In the genomic region with DNA sequence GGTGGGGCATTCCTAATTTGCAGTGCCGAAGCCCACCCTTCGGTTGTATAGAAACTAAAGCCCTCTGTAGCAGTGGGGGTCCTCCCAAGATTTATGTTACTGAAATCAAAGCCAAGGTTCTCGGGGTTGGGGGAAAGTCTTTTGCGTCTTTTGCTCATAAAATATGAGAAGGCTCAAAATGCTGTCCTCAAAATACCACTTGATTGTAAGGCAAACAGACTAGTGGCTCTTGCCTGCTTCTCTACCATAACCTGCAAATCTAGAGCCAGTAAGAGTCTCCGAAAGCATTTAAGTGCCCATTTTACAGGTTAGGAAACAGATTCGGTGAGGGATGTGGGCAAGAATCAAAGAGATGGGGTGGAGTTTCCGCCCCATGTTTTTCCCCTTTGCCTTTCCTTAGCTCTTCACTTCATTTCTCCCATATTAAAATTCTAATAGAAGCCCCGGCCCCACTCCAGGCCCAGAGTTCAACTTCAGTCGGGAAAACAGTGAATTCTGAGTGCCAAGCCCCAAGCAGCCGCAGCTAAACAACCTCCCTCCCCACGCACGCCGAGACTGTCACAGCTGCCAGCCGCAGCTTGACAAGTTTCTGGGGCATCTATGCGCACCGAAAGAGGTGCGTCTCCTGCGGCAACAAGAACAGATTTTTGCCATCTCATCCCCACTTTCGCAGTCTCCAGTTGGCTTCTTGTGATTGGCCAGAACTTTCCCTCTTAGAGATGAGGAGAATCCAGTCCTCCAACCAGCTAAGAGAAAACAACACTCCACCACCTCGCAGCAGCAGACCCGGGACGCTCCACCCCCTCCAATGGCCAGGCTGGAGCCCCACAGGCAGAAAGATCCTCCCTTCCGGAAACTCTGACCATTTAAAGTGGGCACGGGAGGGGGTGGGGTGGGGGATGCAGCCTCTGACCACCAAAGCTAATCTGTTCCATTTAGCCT, we compare ENCODE assay signal across 8 mouse cellular contexts. TPM values are rescaled to one million over a fixed set of nuclear protein-coding genes. Genes with fewer than 3 reads are reported as not detected.
A peak's percentile ranks its signal among the peaks of the same experiment; 100 is the strongest.
DNase-seq lines count a peak whose midpoint lies in the region; ATAC-seq and TF ChIP-seq lines count a peak whose summit lies in the region.

No protein-coding gene starts in this region.

- H3K79me2 ChIP-seq in liver, adult 2 months (ENCODE audit: control insufficient read depth, insufficient read depth, low read length), result no peaks in the 10 kb centered on the region

- H3K4me2 ChIP-seq in forebrain, embryonic 12.5 days, result peak overlapping the region; percentile 93
- peak overlapping the region; percentile 90 for H3K4me2 ChIP-seq in heart, embryonic 15.5 days
- peak overlapping the region; percentile 79 for H3K4me2 ChIP-seq in kidney, postnatal 0 days (ENCODE audit: low read length)
- peak overlapping the region; percentile 87 for H3K4me2 ChIP-seq in neural tube, embryonic 11.5 days (ENCODE audit: low read depth)

- 0 out of 2 replicates have a peak, but pooled peaks have one; percentile 7 for TF ChIP-seq CTCF in kidney, postnatal 0 days (IDR thresholded peaks at IDR 0.05; ENCODE audit: low read depth)
- TF ChIP-seq CTCF in liver, adult 2 months (IDR thresholded peaks at IDR 0.05; ENCODE audit: low read depth, low read length), result no peak

- H3K4me3 ChIP-seq in forebrain, embryonic 12.5 days (replicated peaks), result peak overlapping the region; percentile 53
- H3K4me3 ChIP-seq in heart, embryonic 15.5 days, result peak overlapping the region; percentile 62
- peak overlapping the region; percentile 44 for H3K4me3 ChIP-seq in kidney, postnatal 0 days (replicated peaks; ENCODE audit: low read depth, low read length)
- peak overlapping the region; percentile 60 for H3K4me3 ChIP-seq in liver, adult 2 months (ENCODE audit: insufficient read depth, low read depth, low read length)
- peak overlapping the region; percentile 50 for H3K4me3 ChIP-seq in neural tube, embryonic 11.5 days (ENCODE audit: low read depth, low read length)

- 2% methylated on average over 24 of the region's 24 CpGs for WGBS in forebrain, embryonic 12.5 days
- WGBS in heart, embryonic 15.5 days, result 2% methylated on average over 24 of the region's 24 CpGs
- WGBS in kidney, postnatal 0 days, result 2% methylated on average over 24 of the region's 24 CpGs
- WGBS in liver, adult 2 months, result 1% methylated on average over 24 of the region's 24 CpGs
- 1% methylated on average over 24 of the region's 24 CpGs for WGBS in neural tube, embryonic 11.5 days

- no peaks in the 10 kb centered on the region; the same call in 1 of the 2 replicates for H3K27me3 ChIP-seq in forebrain, embryonic 12.5 days
- H3K27me3 ChIP-seq in heart, embryonic 15.5 days, result no peaks in the 10 kb centered on the region
- H3K27me3 ChIP-seq in kidney, postnatal 0 days (ENCODE audit: insufficient read depth, low read length), result no peaks in the 10 kb centered on the region
- no peaks in the 10 kb centered on the region for H3K27me3 ChIP-seq in liver, adult 2 months (ENCODE audit: control insufficient read depth, insufficient read depth, low read length)
- H3K27me3 ChIP-seq in neural tube, embryonic 11.5 days (ENCODE audit: control insufficient read depth, insufficient read depth, low read length), result no peaks in the 10 kb centered on the region

- peaks cover 25% of the 10 kb centered on the region for H3K4me1 ChIP-seq in forebrain, embryonic 12.5 days
- peaks cover 37% of the 10 kb centered on the region for H3K4me1 ChIP-seq in heart, embryonic 15.5 days (replicated peaks)
- no peaks in the 10 kb centered on the region for H3K4me1 ChIP-seq in kidney, postnatal 0 days (replicated peaks; ENCODE audit: insufficient read depth, low read length)
- peaks cover 4% of the 10 kb centered on the region; the same call in 1 of the 2 replicates for H3K4me1 ChIP-seq in liver, adult 2 months (ENCODE audit: control insufficient read depth, insufficient read depth, low read length)
- H3K4me1 ChIP-seq in neural tube, embryonic 11.5 days (ENCODE audit: control insufficient read depth, insufficient read depth, low read length), result peaks cover 4% of the 10 kb centered on the region; the same call in 1 of the 2 replicates

- no peaks in the 10 kb centered on the region for H3K9me3 ChIP-seq in forebrain, embryonic 12.5 days
- H3K9me3 ChIP-seq in heart, embryonic 15.5 days (replicated peaks), result no peaks in the 10 kb centered on the region
- no peaks in the 10 kb centered on the region for H3K9me3 ChIP-seq in kidney, postnatal 0 days (replicated peaks; ENCODE audit: low read length)
- no peaks in the 10 kb centered on the region for H3K9me3 ChIP-seq in neural tube, embryonic 11.5 days (ENCODE audit: control insufficient read depth, low read length)

- peak overlapping the region; percentile 65 for H3K27ac ChIP-seq in forebrain, embryonic 12.5 days
- peak overlapping the region; percentile 90 for H3K27ac ChIP-seq in heart, embryonic 15.5 days
- peak overlapping the region; percentile 58; the same call in 1 of the 2 replicates for H3K27ac ChIP-seq in kidney, postnatal 0 days
- H3K27ac ChIP-seq in liver, adult 2 months (replicated peaks; ENCODE audit: insufficient read depth, low read depth, low read length), result peak overlapping the region; percentile 99
- peak overlapping the region; percentile 60; the same call in 1 of the 2 replicates for H3K27ac ChIP-seq in neural tube, embryonic 11.5 days (ENCODE audit: low read depth, low read length)

- peak overlapping the region; percentile 72 for H3K9ac ChIP-seq in forebrain, embryonic 12.5 days
- peak overlapping the region; percentile 71 for H3K9ac ChIP-seq in heart, embryonic 15.5 days
- H3K9ac ChIP-seq in kidney, postnatal 0 days (ENCODE audit: low read depth, low read length), result peak overlapping the region; percentile 51
- peak overlapping the region; percentile 85 for H3K9ac ChIP-seq in liver, adult 2 months (ENCODE audit: low read depth, low read length)
- peak overlapping the region; percentile 74 for H3K9ac ChIP-seq in neural tube, embryonic 11.5 days (ENCODE audit: low read length)

- peak; percentile 94 for TF ChIP-seq POLR2A in liver, adult 2 months (IDR thresholded peaks at IDR 0.05; ENCODE audit: extremely low read depth, insufficient read depth, low read length)

- peak; percentile 89 for ATAC-seq in forebrain, embryonic 12.5 days (ENCODE audit: low FRiP score)
- ATAC-seq in heart, embryonic 15.5 days (replicated peaks; ENCODE audit: insufficient number of reproducible peaks, insufficient read depth, low FRiP score, low read depth), result peak; percentile 82
- ATAC-seq in kidney, postnatal 0 days (replicated peaks; ENCODE audit: low FRiP score, low read depth), result peak; percentile 91
- ATAC-seq in neural tube, embryonic 11.5 days (ENCODE audit: insufficient read depth, low FRiP score, low TSS enrichment), result peak; percentile 86

- no peaks in the 10 kb centered on the region for H3K36me3 ChIP-seq in forebrain, embryonic 12.5 days (replicated peaks)
- no peaks in the 10 kb centered on the region for H3K36me3 ChIP-seq in heart, embryonic 15.5 days
- no peaks in the 10 kb centered on the region for H3K36me3 ChIP-seq in kidney, postnatal 0 days (ENCODE audit: insufficient read depth, low read length)
- H3K36me3 ChIP-seq in liver, adult 2 months (ENCODE audit: control insufficient read depth, insufficient read depth, low read length), result no peaks in the 10 kb centered on the region
- H3K36me3 ChIP-seq in neural tube, embryonic 11.5 days (ENCODE audit: control insufficient read depth, insufficient read depth, low read length), result no peaks in the 10 kb centered on the region

- DNase-seq in urinary bladder, adult 18-20 months (ENCODE audit: low spot score in 2 of 2), result peak; percentile 55 to 77
- no peak for DNase-seq in urinary bladder, postnatal 10 days (ENCODE audit: low spot score)
- DNase-seq in kidney, postnatal 0 days (ENCODE audit: low spot score), result peak; percentile 94
- DNase-seq in liver, adult 2 months (ENCODE audit: extremely low read depth, low read depth, low spot score), result peak; percentile 97
- DNase-seq in neural tube, embryonic 11.5 days (ENCODE audit: low spot score), result peak; percentile 74
- peak; percentile 82 for DNase-seq in urinary bladder, postnatal 14 days (ENCODE audit: low spot score)

RNA-seq across cellular contexts. Expression of gene Snap25, which starts 33.7 kb away (rescaled TPM):
- polyA plus RNA-seq in forebrain, embryonic 12.5 days (2016; fragmentation: Nextera tagmentation; extraction: Ambion mirVana), result 32.0 and 37.7 TPM in 2 replicates
- polyA plus RNA-seq in heart, embryonic 15.5 days (2015; fragmentation: Nextera tagmentation; extraction: Ambion mirVana), result 0.59 and 3.9 TPM in 2 replicates
- polyA plus RNA-seq in kidney, postnatal 0 days (2015; fragmentation: Nextera tagmentation; extraction: Ambion mirVana), result 0.09 TPM in 1 of 2 replicates, not detected in the other
- total RNA-seq in liver, adult 2 months (2014; rRNA removed), result 0.09 and 0.60 TPM in 2 replicates
- polyA plus RNA-seq in liver, adult 2 months (2012; rRNA removed), result not detected in 2 replicates
- polyA plus RNA-seq in neural tube, embryonic 11.5 days (2014; fragmentation: Nextera tagmentation; extraction: Ambion mirVana), result 65.9 and 69.6 TPM in 2 replicates
